Mouse (Mus musculus): ENCODE measurements around the gene Rbms1. TPM values are rescaled to one million over a fixed set of nuclear protein-coding genes. Genes with fewer than 3 reads are reported as not detected.

The Rbms1 gene
- total RNA-seq, 1 experiment from 2014 or later: 72.6 TPM

- no peak for DNase-seq
These were observed 85.2 kb downstream of the Rbms1 start for GRCm38 (mm10) chr2:60877543-60878386.

GRCm38 (mm10) chr2:60876891-60877290, 86.1 kb downstream of the Rbms1 start:
- DNase-seq: no peak

- no peak for DNase-seq
These were observed 90.7 kb downstream of the Rbms1 start for GRCm38 (mm10) chr2:60872095-60872811.

- no peak for DNase-seq
These were observed 92.0 kb downstream of the Rbms1 start for GRCm38 (mm10) chr2:60871001-60871400.

DNA sequence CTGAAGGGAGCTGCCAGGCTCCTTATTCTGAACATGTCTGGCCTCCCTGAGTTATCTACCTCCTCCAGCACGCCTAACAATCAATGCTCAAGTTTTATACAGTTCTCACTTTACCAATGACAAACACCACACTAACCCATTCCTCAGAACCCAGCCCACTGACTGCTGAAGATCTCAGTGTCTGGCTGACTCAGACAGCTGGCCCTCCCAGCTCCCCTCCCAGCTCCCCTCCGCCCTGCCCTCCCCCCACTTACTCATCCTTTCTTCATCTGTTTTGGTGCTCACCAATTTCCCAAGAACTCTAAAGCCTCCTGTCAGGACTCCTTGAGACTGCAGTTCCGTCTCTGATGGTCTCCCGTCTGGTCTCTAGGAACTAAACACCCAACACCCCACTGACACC, 92.5 kb downstream of the Rbms1 start:
- peak; percentile 17 for DNase-seq

DNA sequence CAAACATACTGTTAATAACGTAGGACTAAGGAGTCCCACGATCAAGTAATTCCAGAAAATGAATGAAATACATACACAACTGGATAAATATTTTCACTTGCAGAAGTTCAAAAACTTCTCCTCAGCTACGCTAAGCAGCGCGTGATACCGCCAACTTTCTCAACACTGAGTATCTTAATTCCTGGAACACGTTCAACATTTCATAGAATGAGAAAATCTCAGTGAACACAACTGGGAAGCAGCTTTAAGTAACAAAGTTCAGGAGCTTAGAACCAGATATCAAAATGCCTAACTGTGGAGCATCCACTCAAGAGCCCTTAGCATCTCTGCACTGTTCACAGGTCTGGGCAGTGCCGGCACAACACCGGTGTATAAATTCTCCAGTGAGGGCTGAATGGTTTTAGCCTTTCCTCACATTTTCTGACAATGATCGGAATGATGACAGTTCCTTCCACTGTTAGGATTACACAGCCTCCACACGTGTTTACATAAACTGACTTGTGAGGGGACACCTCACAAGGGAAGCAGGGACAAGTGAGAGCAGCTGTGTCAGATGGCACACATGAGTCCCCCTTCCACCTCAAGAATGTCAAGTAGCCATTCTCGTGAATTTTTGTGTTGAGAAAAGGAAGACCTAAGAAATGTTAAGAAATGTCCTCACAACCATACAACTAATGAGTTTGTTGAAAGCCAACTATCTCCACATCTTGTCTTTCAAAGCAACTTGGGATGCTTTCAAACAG, 93.8 kb downstream of the Rbms1 start:
- no peak for DNase-seq

- DNase-seq: no peak
These were observed 94.8 kb downstream of the Rbms1 start for GRCm38 (mm10) chr2:60868060-60868662.

DNA sequence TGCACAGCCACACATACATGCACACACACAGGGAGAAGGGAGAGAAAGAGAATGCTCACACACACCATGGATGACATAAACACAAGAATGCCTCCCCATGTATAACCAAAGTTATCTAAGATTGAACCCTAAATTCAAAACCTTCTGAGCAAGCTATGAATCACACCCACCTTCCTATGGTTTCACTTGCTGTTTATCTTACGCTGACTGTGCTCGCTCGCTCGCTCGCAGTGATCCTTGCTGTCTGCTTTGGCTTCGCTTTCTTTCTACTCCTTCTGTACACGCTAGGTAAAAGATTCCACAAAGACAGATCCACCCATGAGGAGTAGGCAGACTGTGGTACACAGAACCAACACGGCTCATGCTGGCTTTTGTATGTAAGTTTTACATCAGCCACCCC, 95.7 kb downstream of the Rbms1 start:
- DNase-seq: no peak

GRCm38 (mm10) chr2:60865869-60866268, 97.1 kb downstream of the Rbms1 start:
- DNase-seq: no peak

GRCm38 (mm10) chr2:60864977-60865376, 98.0 kb downstream of the Rbms1 start:
- DNase-seq: no peak

- DNase-seq: no peak
These were observed 98.7 kb downstream of the Rbms1 start for GRCm38 (mm10) chr2:60864256-60864795.

DNA sequence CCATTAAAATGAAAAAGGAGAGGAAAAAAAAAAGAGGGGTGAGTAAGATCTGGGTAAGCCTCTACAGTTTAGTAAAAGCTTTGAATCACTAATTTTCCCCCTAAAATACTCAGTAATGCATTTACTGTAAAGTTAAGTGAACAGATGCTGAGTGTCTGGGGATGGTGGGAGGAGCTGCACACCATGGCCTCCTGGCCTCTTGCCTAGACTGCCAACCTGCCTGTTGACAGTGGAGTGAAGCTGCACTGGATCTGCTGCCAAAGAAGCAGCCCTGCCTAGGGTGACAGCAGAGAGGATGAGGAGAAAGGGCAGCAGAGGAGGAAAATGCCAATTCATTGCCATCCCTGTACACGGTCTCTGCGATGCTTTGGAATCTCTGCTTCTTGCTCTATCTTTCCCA, 99.2 kb downstream of the Rbms1 start:
- no peak for DNase-seq

DNA sequence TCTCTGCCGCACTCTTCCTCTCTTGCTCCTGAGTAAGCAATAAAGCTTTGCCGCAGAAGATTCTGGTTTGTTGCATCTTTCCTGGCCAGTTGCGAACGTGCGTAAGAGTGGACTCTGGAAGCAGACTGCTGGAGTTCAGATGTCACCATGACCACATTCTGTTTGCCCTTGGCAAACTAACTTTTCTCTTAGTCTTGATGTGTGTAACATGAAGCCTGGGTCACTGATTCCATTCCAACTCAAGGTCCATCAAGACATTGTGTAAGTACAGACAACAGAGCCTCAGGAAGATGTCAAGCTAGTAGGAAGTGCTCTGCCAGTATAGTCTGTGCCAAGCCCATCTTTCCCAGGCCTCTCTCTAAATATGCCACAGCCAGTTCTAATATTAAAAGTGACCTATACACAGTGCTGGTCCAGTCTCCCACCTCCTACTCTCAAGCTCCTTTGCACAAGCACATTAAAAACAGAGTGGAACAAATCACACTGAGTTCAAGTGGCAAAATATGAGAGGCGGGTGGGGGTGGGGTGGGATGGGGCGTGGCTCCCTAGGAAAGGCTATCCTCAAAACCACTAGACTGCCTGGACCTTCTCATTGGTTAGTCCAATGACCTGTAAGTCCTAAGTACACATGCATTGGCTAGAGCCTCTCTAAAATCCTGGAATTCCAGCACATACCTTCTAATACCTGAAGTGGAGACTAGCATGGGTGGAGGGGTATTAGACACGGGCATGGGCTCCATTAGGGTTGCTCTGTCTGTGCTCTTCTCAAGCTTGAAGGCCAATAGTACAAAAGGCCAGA, 99.9 kb downstream of the Rbms1 start:
- DNase-seq: no peak

DNA sequence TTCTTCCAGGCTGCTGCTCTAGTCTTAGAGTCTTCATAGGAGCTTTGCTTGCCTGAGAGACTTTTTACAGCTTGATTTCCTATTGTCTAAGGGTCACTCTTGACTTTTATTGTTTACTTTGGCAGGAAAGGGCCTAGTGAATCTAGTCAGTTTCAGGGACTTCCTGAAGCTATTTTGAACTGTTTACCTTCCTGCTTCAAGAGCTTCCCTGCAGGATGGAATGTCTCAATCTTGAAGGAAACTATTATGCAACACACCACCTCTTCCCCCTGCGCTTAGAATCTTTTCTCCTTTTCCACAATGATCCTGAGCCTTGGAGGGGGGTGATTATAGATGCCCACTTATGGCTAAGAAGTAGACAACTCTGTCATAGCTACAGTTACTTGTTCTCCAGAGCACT, 104.9 kb downstream of the Rbms1 start:
- DNase-seq: no peak

GRCm38 (mm10) chr2:60856097-60856496, 106.9 kb downstream of the Rbms1 start:
- no peak for DNase-seq

GRCm38 (mm10) chr2:60855006-60855405, 108.0 kb downstream of the Rbms1 start:
- peak; percentile 27 for DNase-seq

GRCm38 (mm10) chr2:60851898-60852297, 111.1 kb downstream of the Rbms1 start:
- DNase-seq: no peak

- no peak for DNase-seq
These were observed 111.8 kb downstream of the Rbms1 start for GRCm38 (mm10) chr2:60851057-60851718.

GRCm38 (mm10) chr2:60848478-60848877, 114.5 kb downstream of the Rbms1 start:
- no peak for DNase-seq

DNA sequence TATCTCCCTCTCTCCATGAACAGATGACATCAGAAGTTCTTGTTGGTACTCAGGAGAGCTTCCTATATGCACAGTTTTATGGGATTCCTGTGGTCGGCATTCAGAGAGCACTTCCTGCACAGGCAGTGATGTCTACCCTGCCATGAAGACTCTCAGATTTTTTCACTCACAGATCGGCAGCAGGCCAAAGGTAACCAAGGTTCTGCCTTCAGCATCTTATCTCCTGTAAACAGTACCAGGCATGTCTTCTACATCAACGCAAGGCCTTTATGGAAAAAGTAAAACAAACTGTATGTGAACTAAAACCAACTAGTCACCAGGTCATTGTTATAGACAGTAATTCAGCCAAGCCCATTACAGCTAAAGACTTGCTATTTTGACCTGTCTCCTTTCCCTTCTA, 115.0 kb downstream of the Rbms1 start:
- no peak for DNase-seq
